Mouse (Mus musculus): Measurements from ENCODE around the gene Ccdc51. TPM values are rescaled to one million over a fixed set of nuclear protein-coding genes. Genes with fewer than 3 reads are reported as not detected.
"Not testable (repeated sequence)": the region's sequence is repeated elsewhere in the genome, so short reads cannot be mapped to it uniquely, and the experiment has no call there.

Gene Ccdc51
- polyA plus RNA-seq, 2 experiments from 2014 or later: 10.9 to 12.4 TPM

GRCm38 (mm10) chr9:109125043-109125442 is 42.8 kb downstream of the Ccdc51 start:
- no peak for ATAC-seq

- ATAC-seq: no peak
Measured at GRCm38 (mm10) chr9:109125481-109125880, 43.2 kb downstream of the Ccdc51 start.

- ATAC-seq: no peak
Measured at GRCm38 (mm10) chr9:109127076-109127475, 44.8 kb downstream of the Ccdc51 start.

- no peak for ATAC-seq
Measured at GRCm38 (mm10) chr9:109128211-109128610, 45.9 kb downstream of the Ccdc51 start.

GRCm38 (mm10) chr9:109130076-109130475 is 47.8 kb downstream of the Ccdc51 start:
- no peak for ATAC-seq

- not testable (repeated sequence) for ATAC-seq
Measured at GRCm38 (mm10) chr9:109140414-109140813, 58.1 kb downstream of the Ccdc51 start.

Other genes with a start within 250 kb of the Ccdc51 start
- gene Slc26a6, start 229.2 kb upstream of the Ccdc51 start, polyA plus RNA-seq (2017; shearing (Covaris generic)): 1 to 10 TPM; 6.0 to 9.3 TPM
- gene Tmem89, start 167.9 kb upstream of the Ccdc51 start, polyA plus RNA-seq (2017; shearing (Covaris generic)): not detected
- 100 to 1,000 TPM; 164 to 177 TPM for gene Uqcrc1, start 145.9 kb upstream of the Ccdc51 start, polyA plus RNA-seq (2017; shearing (Covaris generic))
- not detected for gene Col7a1, start 128.9 kb upstream of the Ccdc51 start, polyA plus RNA-seq (2017; shearing (Covaris generic))
- gene Ucn2, start 96.5 kb upstream of the Ccdc51 start, polyA plus RNA-seq (2017; shearing (Covaris generic)): not detected
- gene Pfkfb4, start 90.7 kb upstream of the Ccdc51 start, polyA plus RNA-seq (2017; shearing (Covaris generic)): 1 to 10 TPM; 2.2 to 2.5 TPM
- gene Shisa5, start 43.9 kb upstream of the Ccdc51 start, polyA plus RNA-seq (2017; shearing (Covaris generic)): 1,000 to 10,000 TPM; 2,345 to 2,363 TPM
- gene Trex1, start 22.8 kb upstream of the Ccdc51 start, polyA plus RNA-seq (2017; shearing (Covaris generic)): 10 to 100 TPM; 36.6 to 42.8 TPM
- 10 to 100 TPM; 15.3 to 16.3 TPM for gene Atrip, start 8.4 kb upstream of the Ccdc51 start, polyA plus RNA-seq (2017; shearing (Covaris generic))
- gene Tma7, start 94 bp downstream of the Ccdc51 start, polyA plus RNA-seq (2017; shearing (Covaris generic)): 100 to 1,000 TPM; 726 to 879 TPM
- gene Plxnb1, start 12.9 kb downstream of the Ccdc51 start, polyA plus RNA-seq (2017; shearing (Covaris generic)): under 1 TPM; 0.16 to 0.80 TPM
- not detected for gene Fbxw21, start 79.5 kb downstream of the Ccdc51 start, polyA plus RNA-seq (2017; shearing (Covaris generic))
- not detected for gene Fbxw13, start 113.5 kb downstream of the Ccdc51 start, polyA plus RNA-seq (2017; shearing (Covaris generic))
- gene Fbxw20, start 152.3 kb downstream of the Ccdc51 start, polyA plus RNA-seq (2017; shearing (Covaris generic)): not detected
- not detected for gene Fbxw14, start 205.2 kb downstream of the Ccdc51 start, polyA plus RNA-seq (2017; shearing (Covaris generic))